Mouse (Mus musculus) embryonic facial prominence, embryonic 15.5 days (tissue): ENCODE measurements around the gene Olfr983. TPM values are rescaled to one million over a fixed set of nuclear protein-coding genes. Genes with fewer than 3 reads are reported as not detected.

Source experiments
- ATAC-seq: fragments of 200-750 bp; cut with Nextera tagmentation; 2 replicates; pipeline ENCODE4 v1.8.0; 2017; ENCODE audit warnings: low read depth, moderate TSS enrichment; ENCODE audit not compliant: insufficient number of reproducible peaks, low FRiP score, low TSS enrichment
- H3K27ac ChIP-seq: fragments of 300-500 bp; sonication (generic); replicated peaks from 2 replicates; pipeline ENCODE4 v1.5.1; 2015; ENCODE audit warnings: mild to moderate bottlenecking, inconsistent platforms
- H3K27me3 ChIP-seq: fragments of 300-500 bp; sonication (generic); 2 replicates; pipeline ENCODE4 v1.6.1; 2015; ENCODE audit warnings: inconsistent platforms
- H3K36me3 ChIP-seq: fragments of 300-500 bp; sonication (generic); 2 replicates; pipeline ENCODE4 v1.6.1; 2015; ENCODE audit warnings: mild to moderate bottlenecking, inconsistent platforms
- H3K4me1 ChIP-seq: fragments of 300-500 bp; sonication (generic); 2 replicates; pipeline ENCODE4 v1.6.1; 2015; ENCODE audit warnings: inconsistent platforms
- H3K4me2 ChIP-seq: fragments of 300-500 bp; sonication (generic); replicated peaks from 2 replicates; pipeline ENCODE4 v1.6.1; 2015; ENCODE audit warnings: mild to moderate bottlenecking, inconsistent platforms
- H3K4me3 ChIP-seq: fragments of 300-500 bp; sonication (generic); replicated peaks from 2 replicates; pipeline ENCODE4 v1.5.1; 2015; ENCODE audit warnings: mild to moderate bottlenecking, inconsistent platforms
- H3K9ac ChIP-seq: fragments of 300-500 bp; sonication (generic); 2 replicates; pipeline ENCODE4 v1.6.1; 2015; ENCODE audit warnings: inconsistent platforms
- H3K9me3 ChIP-seq: fragments of 300-500 bp; sonication (generic); replicated peaks from 2 replicates; pipeline ENCODE4 v1.6.1; 2016; ENCODE audit warnings: inconsistent platforms
- WGBS: fragments of 180-500 bp; shearing (Covaris S2); methylation state at CpG from one replicate; pipeline ENCODE4 v1.1.7; 2015; 5-methylcytosine and 5-hydroxymethylcytosine counted together
- polyA plus RNA-seq: library from polyadenylated mRNA; unstranded; fragments of >200 nt; fragmentation: Nextera tagmentation; extraction: Ambion mirVana; gene quantifications from 2 replicates; pipeline ENCODE4 v1.2.1, GENCODE M21; 2015

Gene Olfr983
- polyA plus RNA-seq, result not detected in 2 replicates

DNA sequence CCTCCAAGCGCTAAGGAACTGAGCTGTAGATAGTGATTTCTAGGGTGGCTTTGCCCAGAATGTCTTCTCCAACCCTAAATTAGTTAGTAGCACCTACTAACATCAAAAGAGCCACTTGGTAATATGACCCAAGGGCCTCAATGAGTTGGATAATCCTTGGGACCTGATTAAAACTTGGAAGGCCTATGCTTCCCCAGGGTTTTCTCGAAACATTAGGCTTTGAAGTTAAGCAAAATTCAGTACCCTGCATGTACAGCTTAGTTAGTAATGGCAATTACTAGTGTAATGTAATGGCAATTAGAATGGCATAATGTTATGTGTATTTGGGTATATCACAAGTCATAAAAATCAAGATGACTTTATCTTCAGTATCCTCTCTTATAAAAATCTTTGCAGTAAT is at the start of gene Olfr983:
Gene Olfr983 (minus strand): TSS at position 101 of the 400 bp plus-strand sequence.
- H3K36me3 ChIP-seq, result no peaks in the 10 kb centered on the region
- H3K4me3 ChIP-seq, result no peak within 1 kb of the TSS
- H3K9me3 ChIP-seq, result no peaks in the 10 kb centered on the region
- no peak within 1 kb of the TSS for H3K9ac ChIP-seq
- H3K4me1 ChIP-seq, result no peaks in the 10 kb centered on the region
- no peak within 1 kb of the TSS for H3K27ac ChIP-seq
- WGBS, result 77% methylated on average over 2 of the region's 2 CpGs
- ATAC-seq, result no peak
- H3K4me2 ChIP-seq, result no peak within 1 kb of the TSS
- no peaks in the 10 kb centered on the region for H3K27me3 ChIP-seq

DNA sequence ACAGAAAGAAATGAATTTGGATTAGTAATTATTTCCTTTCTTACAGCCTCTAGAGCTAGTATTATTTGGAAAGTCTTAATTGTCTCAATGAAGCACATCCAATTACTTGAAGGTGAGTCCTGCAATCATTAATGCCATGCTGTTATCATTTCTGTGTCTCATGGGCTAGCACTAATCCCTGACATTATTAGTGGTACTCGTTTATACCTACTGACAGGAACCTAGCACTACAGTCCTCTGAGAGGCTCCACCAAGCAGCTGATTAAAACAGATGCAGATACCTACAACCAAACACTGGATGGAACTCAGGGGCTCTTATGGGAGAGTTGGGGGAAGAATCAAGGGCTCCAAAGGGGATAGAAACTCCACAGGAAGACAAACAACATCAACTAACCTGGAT is 48.1 kb upstream of the Olfr983 start:
- Histone ChIP-seq H3K4me2 (no peak overlapping the region), H3K9ac (no peak overlapping the region), H3K9me3 (no peaks in the 10 kb centered on the region), H3K36me3 (no peaks in the 10 kb centered on the region), H3K27me3 (no peaks in the 10 kb centered on the region), H3K4me1 (no peaks in the 10 kb centered on the region), H3K4me3 (no peak overlapping the region), H3K27ac (no peak overlapping the region)
- WGBS, result 49% methylated on average over 1 of the region's 1 CpGs
- no peak for ATAC-seq

DNA sequence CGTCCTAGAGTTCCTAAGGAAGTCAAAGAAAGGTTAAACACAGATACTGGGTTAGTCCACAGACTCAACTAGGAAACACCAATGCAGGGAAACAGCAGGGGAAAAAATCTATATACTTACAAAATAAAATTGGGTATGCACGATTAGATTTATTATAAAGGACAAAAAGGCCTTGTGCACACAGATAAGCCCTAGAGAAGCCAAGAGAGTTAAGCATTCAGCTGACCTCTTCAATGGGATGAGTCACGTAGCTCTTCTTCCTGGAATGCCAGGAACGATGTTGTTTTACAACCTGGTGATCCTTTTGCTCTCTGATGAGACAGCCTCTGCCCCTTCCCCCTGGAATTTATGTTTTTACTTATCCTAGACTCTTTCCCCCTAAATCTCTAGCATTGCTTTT is 46.1 kb upstream of the Olfr983 start:
- H3K36me3 ChIP-seq, result no peaks in the 10 kb centered on the region
- no peak overlapping the region for H3K27ac ChIP-seq
- H3K9ac ChIP-seq, result no peak overlapping the region
- no peaks in the 10 kb centered on the region for H3K27me3 ChIP-seq
- H3K9me3 ChIP-seq, result no peaks in the 10 kb centered on the region
- WGBS, result 62% methylated on average over 4 of the region's 4 CpGs
- ATAC-seq, result no peak
- H3K4me2 ChIP-seq, result no peak overlapping the region
- no peak overlapping the region for H3K4me3 ChIP-seq
- H3K4me1 ChIP-seq, result no peaks in the 10 kb centered on the region

DNA sequence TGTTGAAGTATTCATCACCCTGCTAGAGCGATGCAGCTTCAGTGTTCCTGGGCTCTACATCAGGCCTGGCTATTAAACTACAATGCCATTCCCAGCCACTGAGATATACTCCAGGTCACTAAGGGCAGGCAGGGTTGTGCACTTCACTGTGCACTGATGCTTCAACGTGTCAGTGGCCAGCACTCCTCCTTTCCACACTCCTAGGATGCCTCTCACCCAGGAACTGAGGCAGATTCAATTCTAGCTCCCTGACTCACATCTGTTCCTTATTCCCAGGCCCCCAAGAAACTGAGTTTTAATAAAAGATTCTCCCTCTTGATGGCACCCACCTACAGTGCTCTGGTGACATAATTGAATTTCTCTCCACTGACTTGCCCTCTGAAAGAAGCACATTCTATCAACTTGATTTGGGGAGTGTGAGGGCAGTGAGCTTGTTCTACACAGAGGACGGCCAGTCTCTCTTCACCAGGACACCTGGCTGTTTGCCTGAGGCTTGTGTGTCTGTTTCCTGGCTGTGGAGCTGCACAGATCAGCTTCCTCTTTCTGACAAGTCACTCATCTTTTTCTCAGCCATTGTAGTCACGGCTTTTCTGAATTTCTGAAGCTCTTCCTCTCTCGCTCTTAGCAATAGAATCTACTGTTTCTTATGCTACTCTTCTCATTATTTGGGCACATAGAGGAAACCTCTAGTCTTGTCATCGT is 43.7 kb upstream of the Olfr983 start:
- WGBS, result 67% methylated on average over 6 of the region's 6 CpGs
- ATAC-seq, result no peak

DNA sequence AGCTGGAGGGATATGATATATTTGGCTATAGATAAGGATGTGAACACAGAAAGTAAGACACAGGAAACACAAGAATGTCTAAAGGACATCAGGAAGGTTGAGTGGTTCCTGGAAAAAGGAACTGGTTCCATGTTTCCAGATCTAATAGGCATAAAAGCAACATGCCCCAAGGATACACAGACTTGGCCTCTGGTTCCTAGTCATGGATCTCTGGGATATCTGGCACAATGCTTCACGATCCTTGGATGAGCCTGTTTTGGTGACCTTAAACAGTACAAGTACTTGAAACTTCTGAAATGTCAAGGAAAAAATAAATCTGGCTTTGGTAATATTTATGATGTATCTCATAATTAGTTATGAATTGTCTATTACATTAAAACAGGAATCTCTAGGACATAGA is 37.2 kb upstream of the Olfr983 start:
- no peaks in the 10 kb centered on the region for H3K27me3 ChIP-seq
- WGBS, result 87% methylated on average over 1 of the region's 1 CpGs
- no peak overlapping the region for H3K9ac ChIP-seq

More for the DNA sequence above, 43.7 kb upstream of the Olfr983 start:
- no peaks in the 10 kb centered on the region for H3K36me3 ChIP-seq
- H3K9me3 ChIP-seq, result no peaks in the 10 kb centered on the region
- H3K27me3 ChIP-seq, result no peaks in the 10 kb centered on the region
- no peak overlapping the region for H3K9ac ChIP-seq
- no peak overlapping the region for H3K4me2 ChIP-seq
- H3K27ac ChIP-seq, result no peak overlapping the region
- H3K4me3 ChIP-seq, result no peak overlapping the region
- H3K4me1 ChIP-seq, result no peaks in the 10 kb centered on the region

DNA sequence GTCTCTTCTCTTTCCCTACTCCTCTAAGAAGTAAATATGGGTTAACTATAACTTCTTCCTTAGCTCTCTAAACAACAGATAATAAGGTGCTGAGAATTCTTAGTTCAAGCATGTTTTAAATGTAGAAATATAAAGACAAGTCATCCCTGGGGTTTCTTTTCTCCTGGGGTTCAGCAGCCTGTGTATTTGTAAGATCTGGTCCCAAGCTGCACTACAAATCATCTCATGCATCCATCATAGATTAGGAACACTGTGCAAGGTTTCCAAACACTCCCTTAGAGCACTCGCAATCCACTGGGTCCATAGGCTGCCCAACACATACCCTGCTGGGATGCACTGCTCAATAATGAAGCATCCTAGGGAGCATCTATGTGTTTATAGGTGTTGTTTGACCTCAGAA is 36.7 kb upstream of the Olfr983 start, which contains the start of gene Olfr985:
Gene Olfr985 (minus strand): TSS at position 101 of the 400 bp plus-strand sequence.
- 85% methylated on average over 1 of the region's 1 CpGs for WGBS
- no peak for ATAC-seq

More for the DNA sequence above, 37.2 kb upstream of the Olfr983 start:
- Histone ChIP-seq H3K9me3 (no peaks in the 10 kb centered on the region), H3K27ac (no peak overlapping the region), H3K4me3 (no peak overlapping the region), H3K4me1 (no peaks in the 10 kb centered on the region), H3K4me2 (no peak overlapping the region), H3K36me3 (no peaks in the 10 kb centered on the region)
- no peak for ATAC-seq

DNA sequence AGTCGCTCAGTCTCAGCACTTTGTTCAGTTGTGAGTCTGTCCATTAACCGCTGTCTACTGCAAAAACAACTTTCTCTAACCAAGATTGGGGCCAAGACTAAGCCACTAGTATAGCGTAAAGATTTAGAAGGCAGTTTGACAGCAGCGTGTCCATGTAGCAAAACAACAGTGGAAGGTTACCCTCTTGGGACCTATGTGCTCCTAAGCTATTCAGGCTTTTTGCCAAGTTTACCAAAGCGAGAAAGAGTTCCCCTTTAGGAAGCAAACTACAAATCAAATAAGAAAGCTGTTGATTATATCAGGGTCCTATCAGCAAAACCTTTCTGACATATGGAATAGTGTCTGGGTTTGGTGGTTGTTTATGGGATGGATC is 23.9 kb upstream of the Olfr983 start:
- Histone ChIP-seq H3K4me2 (peak overlapping the region; percentile 29), H3K36me3 (no peaks in the 10 kb centered on the region), H3K4me1 (peaks cover 9% of the 10 kb centered on the region), H3K4me3 (no peak overlapping the region), H3K27me3 (no peaks in the 10 kb centered on the region), H3K9me3 (no peaks in the 10 kb centered on the region), H3K27ac (peak overlapping the region; percentile 19), H3K9ac (no peak overlapping the region)
- no peak; the same call in 1 of the 2 replicates for ATAC-seq
- 38% methylated on average over 5 of the region's 5 CpGs for WGBS

More for the DNA sequence above, 36.7 kb upstream of the Olfr983 start, which contains the start of gene Olfr985:
- Histone ChIP-seq H3K27ac (no peak within 1 kb of the TSS), H3K4me2 (no peak within 1 kb of the TSS), H3K4me3 (no peak within 1 kb of the TSS), H3K9ac (no peak within 1 kb of the TSS), H3K9me3 (no peaks in the 10 kb centered on the region), H3K27me3 (no peaks in the 10 kb centered on the region), H3K36me3 (no peaks in the 10 kb centered on the region), H3K4me1 (no peaks in the 10 kb centered on the region)

DNA sequence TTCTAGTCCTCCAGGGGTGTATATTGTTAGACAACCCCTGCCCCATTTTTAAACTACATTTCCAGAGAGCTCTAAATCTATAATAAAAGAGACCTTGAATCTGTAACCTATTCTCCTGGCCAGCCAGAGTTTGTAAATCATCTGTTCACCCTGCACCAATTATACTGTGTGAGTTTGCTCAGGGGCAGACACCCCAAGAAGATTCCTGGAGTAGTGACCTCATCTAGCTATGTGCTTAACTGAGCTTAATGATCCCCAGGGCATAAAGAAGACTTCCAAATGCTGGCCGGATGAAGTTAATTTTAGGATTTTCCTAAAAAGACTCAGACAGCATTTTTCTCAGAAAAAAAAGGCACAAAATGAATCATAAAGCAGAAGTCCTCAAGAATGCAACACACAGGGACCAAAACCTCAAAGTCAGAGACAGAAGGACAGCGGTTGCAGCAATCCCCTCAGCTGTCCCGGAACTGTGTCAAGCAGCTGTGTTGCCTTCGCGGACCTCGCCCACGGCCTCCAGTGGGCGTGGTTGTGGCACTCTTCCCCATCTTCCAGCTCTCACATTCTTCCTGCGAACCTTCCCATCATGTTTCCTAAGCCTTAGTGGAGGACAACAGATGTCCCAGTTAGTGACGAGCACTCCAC is 23.4 kb upstream of the Olfr983 start:
- no peaks in the 10 kb centered on the region for H3K9me3 ChIP-seq
- peak; percentile 69; the same call in 1 of the 2 replicates for ATAC-seq
- no peak overlapping the region for H3K9ac ChIP-seq
- WGBS, result 32% methylated on average over 10 of the region's 10 CpGs
- H3K27me3 ChIP-seq, result no peaks in the 10 kb centered on the region
- peaks cover 9% of the 10 kb centered on the region for H3K4me1 ChIP-seq
- H3K4me2 ChIP-seq, result peak overlapping the region; percentile 29
- H3K36me3 ChIP-seq, result no peaks in the 10 kb centered on the region
- H3K27ac ChIP-seq, result peak overlapping the region; percentile 19
- no peak overlapping the region for H3K4me3 ChIP-seq

DNA sequence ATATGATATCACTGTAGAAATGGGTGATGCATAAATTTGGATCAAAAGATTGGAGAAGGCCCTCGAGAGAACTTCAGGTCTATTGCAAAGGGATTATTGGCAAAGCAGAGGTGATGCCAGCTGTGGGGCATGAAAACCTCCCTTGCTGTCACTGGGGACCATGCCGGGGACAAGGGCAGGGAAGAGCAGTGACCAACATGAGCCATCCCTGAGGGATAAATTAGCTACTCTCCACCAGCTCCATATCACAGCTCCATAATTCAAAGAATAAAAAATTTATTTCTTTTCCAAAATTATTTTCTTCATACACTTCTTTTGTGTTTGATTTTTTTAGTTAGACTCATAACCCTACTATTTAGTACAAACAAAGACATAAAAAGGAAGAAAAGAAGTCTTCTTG is 20.7 kb upstream of the Olfr983 start, which contains the start of gene Olfr984:
Gene Olfr984 (minus strand): TSS at position 101 of the 400 bp plus-strand sequence.
- no peak for ATAC-seq
- H3K4me1 ChIP-seq, result peaks cover 9% of the 10 kb centered on the region

DNA sequence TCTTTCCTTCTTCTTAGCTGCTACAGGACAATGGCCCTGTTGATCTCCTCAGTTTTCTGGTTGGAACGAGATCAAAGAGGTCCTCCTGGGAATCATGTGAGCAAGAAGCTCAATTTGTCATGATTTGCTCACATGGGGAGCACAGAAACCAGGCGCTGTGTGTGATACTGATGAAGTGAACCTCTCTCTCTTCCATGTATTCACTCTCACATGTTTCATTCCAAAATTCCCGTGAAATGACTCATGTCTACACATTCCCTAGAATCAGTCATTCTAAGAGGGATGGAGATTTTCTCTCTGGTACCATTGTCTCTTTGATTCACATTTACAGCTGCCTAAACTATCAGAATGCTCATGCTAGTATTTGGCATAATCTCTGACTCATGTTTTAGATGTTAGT is 1.4 kb upstream of the Olfr983 start:
- H3K4me1 ChIP-seq, result no peaks in the 10 kb centered on the region
- no peak overlapping the region for H3K4me2 ChIP-seq
- H3K9me3 ChIP-seq, result no peaks in the 10 kb centered on the region
- no peak overlapping the region for H3K27ac ChIP-seq
- WGBS, result 53% methylated on average over 3 of the region's 3 CpGs
- H3K9ac ChIP-seq, result no peak overlapping the region
- no peaks in the 10 kb centered on the region for H3K27me3 ChIP-seq
- ATAC-seq, result no peak
- H3K36me3 ChIP-seq, result no peaks in the 10 kb centered on the region
- H3K4me3 ChIP-seq, result no peak overlapping the region

More for the DNA sequence above, 20.7 kb upstream of the Olfr983 start, which contains the start of gene Olfr984:
- Histone ChIP-seq H3K36me3 (no peaks in the 10 kb centered on the region), H3K4me3 (no peak within 1 kb of the TSS), H3K4me2 (no peak within 1 kb of the TSS), H3K27ac (no peak within 1 kb of the TSS), H3K27me3 (no peaks in the 10 kb centered on the region), H3K9me3 (no peaks in the 10 kb centered on the region), H3K9ac (no peak within 1 kb of the TSS)
- 82% methylated on average over 2 of the region's 2 CpGs for WGBS

DNA sequence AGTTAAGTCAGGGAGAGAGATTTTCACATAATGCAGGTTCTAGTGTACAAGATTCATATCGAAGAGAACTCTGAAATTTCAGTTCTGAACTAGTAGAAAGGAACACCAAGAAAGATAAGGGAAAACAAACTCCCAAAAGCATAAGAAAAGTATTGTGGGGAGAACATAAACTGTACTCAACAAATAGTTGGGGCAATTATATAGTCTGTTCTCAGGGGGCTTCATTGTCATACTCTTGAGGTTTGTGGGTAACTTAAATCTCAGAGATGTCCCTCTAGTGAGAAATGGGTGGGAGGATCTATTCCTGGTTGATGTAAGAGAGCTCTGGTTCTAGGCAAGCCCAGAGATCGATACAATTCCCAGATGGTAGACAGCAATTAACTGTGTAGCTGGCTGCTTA is 19.9 kb downstream of the Olfr983 start, which contains the start of gene Olfr982:
Gene Olfr982 (plus strand): TSS at position 301 of the 400 bp plus-strand sequence.
- Histone ChIP-seq H3K36me3 (no peaks in the 10 kb centered on the region), H3K9me3 (no peaks in the 10 kb centered on the region), H3K27me3 (no peaks in the 10 kb centered on the region), H3K4me3 (no peak within 1 kb of the TSS), H3K4me2 (no peak within 1 kb of the TSS), H3K9ac (no peak within 1 kb of the TSS), H3K27ac (no peak within 1 kb of the TSS), H3K4me1 (no peaks in the 10 kb centered on the region)
- WGBS, result 82% methylated on average over 2 of the region's 2 CpGs
- no peak for ATAC-seq
